Mouse (Mus musculus) cerebellum, adult 8-10 months (tissue): Measurements from ENCODE around the gene Sprr2h.

Source experiments
- DNase-seq: peaks from one replicate; pipeline ENCODE4 v3.0.0; 2022

Gene Sprr2h

DNA sequence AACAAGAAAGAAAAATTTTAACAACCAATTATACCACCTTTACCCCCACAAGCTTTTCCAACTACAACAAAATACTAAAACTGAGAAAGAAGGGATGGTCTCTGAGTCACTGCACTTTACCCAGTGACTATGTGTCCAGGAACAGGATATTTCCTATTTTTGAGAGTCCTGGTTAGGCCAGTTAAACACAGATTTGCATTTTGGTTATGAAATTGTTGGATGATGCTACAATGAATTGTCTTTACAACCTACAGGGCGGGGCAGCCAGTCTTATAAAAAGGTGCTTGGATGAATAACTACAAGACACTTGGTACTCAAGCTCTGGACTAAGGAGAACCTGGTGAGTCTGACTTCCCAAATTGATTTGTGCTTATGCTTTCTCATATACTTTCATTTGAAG is at the start of gene Sprr2h:
Sprr2h (plus strand) TSS at position 301 of the 400 bp plus-strand sequence.
- no peak for DNase-seq

DNA sequence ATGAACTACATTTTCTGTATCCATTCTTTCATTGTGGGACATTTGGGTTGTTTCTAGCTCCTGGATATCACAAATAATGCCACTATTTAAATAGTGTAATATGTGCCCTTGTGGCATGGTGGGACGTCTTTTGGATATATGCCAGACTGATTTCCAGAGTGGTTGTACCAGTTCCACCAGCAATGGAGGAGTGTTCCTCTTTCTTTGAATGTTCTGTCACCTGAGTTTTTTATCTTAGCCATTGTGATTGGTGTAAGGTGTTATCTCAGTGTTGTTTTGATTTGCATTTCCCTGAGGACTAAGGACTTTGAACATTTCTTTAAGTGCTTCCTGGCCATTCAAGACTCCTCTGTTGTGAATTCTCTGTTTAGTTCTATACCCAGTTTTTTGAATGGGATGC is 49.2 kb upstream of the Sprr2h start:
- no peak for DNase-seq

DNA sequence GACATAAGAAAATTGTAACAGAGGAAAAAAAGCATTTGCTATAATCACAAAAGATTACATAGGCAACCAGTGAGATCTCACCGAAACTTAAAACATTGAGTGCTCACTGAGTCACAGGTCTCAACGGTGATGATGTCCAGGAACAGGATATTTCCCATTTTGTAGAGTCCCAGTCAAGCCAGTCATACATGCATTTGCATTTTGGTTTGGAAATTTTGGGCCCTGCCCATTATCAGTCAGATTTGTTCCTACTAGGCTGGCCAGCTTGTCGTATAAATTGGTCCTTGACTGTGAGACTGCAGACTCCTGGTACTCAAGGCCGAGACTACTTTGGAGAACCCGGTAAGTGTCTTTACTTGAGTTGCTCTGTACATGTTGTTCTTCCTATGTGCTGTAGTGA is 46.6 kb upstream of the Sprr2h start, which contains the start of gene Sprr2d:
Sprr2d (plus strand) TSS at position 301 of the 400 bp plus-strand sequence.
- no peak for DNase-seq

DNA sequence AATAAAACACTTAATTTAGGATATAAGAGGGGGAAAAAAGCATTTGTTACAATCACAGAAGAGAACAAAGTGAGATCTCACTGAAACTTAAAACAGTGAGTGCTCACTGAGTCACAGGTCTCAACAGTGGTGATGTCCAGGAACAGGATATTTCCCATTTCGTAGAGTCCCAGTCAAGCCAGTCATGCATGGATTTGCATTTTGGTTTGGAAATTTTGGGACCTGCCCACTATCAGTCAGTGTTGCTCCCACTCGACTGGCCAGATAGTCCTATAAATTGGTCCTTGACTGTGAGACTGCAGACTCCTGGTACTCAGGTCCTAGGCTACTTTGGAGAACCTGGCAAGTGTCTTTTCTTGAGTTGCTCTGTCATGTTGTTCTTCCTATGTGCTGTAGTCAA is 33.6 kb upstream of the Sprr2h start, which contains the start of gene Sprr2e:
Sprr2e (plus strand) TSS at position 301 of the 400 bp plus-strand sequence.
- DNase-seq, result no peak

DNA sequence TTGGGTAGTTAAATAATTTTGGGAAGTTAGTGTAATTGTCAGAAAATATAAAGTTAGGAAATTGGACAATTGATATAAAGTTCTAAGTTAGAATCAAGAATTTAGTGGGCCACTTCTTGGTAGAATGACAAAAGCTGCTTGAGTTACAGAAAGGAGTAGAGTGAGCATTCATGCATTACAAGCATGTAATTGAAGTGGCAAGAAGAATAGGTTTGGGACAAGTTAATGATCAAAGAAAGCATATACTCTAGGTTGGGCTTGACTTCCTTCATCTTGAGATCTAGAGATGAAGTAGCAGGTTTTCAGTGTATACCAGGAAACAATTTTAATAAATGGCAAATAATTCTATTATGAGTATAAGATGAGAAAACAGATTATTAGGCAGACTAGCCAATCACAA is 23.9 kb upstream of the Sprr2h start:
- DNase-seq, result no peak

DNA sequence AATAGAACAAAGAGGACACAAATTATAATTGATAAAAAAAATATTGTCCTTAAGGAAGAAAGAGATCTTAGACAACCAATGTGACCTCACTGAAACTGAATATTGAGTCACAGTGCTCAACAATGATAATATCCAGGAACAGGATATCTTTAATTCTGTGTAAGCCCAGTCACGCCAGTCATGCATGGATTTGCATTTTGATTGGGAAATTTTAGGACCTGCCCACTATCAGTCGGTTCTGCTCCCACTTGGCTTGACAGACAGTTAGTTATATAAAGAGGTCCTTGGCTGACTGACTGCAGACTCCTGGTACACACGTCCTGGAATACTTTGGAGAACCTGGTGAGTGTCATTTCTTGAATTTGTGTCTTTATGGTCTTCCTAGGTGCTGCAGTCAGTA is 20.6 kb upstream of the Sprr2h start, which contains the start of gene Sprr2f:
Sprr2f (plus strand) TSS at position 301 of the 400 bp plus-strand sequence.
- no peak for DNase-seq

DNA sequence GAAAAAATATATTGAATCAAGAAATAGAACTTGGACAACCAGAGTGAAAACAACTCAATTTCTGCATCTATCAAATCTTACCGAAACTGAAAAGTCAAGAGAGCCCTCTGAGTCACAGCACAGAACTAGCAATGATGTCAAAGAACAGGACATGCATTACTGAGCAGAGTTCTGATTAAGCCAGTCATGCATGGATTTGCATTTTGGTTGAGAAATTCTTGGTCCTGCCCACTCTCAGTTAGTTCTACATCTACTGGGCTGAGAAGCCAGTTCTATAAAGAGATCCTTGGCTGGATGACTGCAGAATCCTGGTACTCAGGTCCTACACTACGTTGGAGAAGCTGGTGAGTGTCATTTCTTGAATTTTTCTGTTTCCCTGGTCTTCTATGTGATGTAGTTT is 11.9 kb upstream of the Sprr2h start:
- no peak for DNase-seq

DNA sequence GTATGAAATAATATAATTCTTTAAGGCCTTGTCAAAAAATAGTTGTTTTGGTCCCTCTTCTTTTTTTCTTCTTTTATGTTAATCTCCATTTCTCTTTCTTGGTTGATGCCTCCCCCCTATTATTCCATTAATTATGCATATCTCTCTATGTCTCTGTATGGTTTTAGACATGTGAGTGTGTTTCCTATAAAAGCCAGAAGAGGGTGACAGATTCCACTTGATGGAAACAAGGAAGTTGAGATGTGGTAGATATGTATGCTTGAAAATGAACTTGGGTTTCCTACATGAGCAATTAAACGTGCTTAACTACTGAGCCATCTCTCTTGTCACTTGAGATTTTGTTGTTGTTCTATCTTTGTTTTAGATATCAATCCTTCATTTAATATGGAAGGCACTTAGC is 8.8 kb downstream of the Sprr2h start:
- DNase-seq, result no peak

DNA sequence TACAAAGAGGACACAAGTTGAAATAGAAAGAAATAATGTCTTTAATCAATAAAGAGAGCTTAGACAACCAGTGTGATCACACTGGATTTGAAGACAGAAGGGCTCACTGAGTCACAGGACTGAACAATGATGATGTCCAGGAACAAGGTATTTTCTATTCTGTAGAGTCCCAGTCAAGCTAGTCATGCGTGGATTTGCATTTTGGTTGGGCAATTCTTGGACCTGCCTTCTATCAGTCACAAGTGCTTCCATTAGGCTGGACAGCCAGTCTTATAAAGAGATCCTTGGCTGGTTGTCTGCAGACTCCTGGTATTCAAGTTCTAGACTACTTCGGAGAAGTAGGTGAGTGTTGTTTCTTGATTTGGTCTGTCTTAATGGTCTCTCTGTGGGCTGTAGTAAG is 22.2 kb downstream of the Sprr2h start, which contains the start of gene Sprr2i:
Sprr2i (plus strand) TSS at position 301 of the 400 bp plus-strand sequence.
- DNase-seq, result no peak

DNA sequence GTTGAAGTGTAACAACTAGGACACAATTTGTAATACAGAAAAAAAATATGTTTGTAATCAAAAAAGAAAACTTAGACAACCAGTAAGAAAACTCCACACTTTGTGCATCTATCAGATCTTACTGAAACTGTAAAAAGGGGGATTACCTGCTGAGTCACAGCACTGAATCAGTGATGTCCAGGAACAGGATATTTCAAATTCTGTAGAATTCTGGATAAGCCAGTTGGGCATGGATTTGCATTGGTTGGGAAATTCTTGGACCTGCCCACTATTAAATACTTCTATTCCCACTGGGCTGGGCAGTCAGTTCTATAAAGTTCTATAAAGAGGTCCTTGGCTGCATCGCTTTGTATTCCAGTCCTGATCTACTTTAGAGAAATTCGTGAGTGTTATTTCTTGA is 32.3 kb downstream of the Sprr2h start, which contains the start of gene Sprr2j-ps:
Sprr2j-ps (plus strand) TSS at position 301 of the 400 bp plus-strand sequence.
- no peak for DNase-seq

DNA sequence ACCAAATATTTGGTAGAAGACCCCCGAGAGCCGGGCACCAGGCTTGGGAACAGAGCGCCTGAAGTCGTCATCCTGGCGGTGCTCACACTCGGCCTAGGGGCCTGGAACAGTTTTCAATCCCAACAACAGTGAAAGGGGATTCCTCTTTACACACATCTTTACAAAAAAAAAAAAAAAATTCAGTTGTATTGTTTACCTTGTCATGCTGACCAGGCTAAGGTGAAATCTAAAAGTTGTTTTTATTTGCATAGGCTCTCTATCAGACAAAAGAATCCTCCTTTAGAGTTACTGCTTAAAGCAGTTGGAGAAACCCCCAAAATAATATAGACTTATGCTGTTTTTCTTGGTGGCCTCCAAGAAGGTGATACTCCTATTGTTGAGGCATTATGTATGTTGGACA is 43.8 kb downstream of the Sprr2h start, which contains the start of gene Gm9774:
Gm9774 (minus strand) TSS at position 101 of the 400 bp plus-strand sequence.
- DNase-seq, result no peak

DNA sequence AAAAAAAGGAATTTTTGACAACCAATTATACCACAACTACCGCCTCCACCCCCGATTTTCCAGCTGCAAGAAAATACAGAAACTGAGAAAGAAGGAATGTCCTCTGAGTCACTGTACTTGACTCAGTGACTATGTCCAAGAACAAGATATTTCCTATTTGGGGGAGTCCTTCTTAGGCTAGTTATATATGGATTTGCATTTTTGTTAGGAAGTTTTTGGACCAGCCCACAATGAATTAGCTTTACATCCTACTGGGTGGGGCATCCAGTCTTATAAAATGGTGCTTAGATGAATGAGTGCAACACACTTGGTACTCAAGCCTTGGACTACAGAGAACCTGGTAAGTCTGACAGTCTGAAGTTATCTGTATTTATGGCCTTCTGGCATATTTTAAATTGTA is 46.8 kb downstream of the Sprr2h start, which contains the start of gene Sprr2k:
Sprr2k (plus strand) TSS at position 301 of the 400 bp plus-strand sequence.
- no peak for DNase-seq
